Mouse (Mus musculus) kidney, adult 9 months (tissue): ENCODE measurements around the gene Plscr3.
A peak's percentile ranks its signal among the peaks of the same experiment; 100 is the strongest.
"Not testable (repeated sequence)": the region's sequence is repeated elsewhere in the genome, so short reads cannot be mapped to it uniquely, and the experiment has no call there.

Experiments
- DNase-seq: peaks from one replicate; pipeline ENCODE4 v3.0.0; 2022

Gene Plscr3

DNA sequence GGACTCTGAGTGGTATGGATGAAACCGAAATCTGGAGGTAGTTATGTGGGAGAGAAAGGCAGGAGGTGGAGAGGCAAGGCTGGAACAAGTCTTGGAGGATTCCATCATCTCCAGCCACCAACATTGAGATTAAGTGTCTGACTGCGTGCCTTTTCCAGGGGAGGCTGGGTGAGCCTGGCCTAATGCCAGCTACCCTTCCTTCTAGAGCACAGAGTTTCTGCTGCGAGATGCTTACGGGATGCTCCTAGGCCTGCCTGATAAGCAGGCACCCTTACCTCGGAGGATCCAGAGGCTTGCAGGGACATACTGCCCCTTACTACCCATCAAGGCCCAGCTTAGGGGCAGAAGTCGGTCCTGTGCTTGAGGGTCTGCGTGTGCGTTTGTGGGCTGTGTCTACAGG is 12.6 kb upstream of the Plscr3 start:
- DNase-seq = no peak

DNA sequence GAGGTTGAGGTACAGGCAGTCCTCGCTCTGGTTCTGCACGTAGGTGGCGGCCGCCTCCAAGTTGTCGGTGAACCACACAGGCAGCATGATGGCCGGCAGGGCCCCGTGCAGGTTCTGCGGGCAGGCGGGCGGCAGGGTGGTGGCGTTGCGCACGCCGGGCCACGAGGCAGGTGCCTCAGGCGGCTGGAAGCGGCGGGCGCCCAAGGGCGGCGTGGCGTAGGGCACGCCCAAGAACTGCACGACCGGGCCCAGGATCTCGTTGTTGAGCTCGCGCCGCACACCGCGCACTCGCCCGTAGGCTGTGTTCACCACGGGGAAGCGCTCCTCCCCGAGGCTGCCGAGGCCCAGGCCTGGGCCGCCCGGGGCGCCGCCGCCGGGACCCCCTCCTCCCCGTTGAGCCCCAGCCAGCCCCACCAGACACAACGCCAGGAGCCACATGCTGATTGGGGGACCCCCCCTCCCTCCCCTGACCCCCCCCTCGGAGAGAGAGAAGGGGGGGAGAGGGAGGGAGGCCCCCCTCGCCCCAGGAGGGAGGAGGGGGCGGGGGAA is 12.1 kb upstream of the Plscr3 start:
- DNase-seq = peak; percentile 32

DNA sequence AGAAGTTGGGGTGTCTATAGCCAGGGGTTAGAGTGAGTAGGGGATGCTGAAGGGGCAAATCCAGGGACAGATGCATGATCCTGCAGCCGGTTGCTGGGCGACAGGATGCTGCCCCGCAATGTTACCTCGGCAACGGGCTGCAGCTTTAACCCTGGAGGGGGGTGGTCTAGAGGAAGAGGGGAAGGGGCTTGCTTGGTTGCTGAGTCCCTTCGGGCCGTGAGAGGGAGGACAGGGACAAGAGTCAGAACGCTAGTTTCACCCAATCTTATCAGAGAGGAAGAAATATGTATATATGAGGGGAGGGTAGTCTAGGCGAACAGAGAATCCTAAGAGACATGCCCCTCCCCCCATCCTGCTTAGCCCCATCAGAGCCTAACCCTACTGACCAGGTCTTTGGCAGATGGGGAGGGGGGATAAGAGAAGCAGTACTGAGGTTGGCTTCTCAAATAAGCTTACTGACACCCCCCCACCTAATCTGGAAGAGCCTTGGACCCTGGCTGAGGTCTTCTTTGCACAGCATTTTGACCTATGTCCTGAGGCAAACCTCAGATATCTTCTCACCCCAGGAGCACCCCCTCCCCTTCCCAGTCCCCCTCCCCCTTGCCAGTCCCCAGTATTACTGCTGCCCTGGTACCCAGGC is 10.7 kb upstream of the Plscr3 start:
- no peak for DNase-seq

DNA sequence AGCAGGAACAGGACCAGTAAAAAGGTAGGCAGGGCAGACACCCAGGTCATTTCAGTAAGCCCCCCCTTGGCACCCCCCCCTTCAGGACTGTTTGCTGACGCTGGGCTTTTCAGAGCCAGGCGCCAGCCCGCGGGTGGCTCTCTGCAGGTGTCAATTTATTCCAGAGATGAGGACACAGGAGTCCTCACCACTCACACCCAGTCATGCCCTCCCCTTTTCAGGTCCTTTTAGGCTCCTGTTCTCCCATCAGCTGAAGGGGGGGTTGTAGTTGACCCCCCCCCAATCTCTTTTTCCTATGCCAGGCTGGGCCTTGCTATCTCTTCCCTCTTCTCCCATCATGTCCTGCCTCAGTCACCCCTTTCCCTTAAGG is 10.2 kb upstream of the Plscr3 start:
- no peak for DNase-seq

DNA sequence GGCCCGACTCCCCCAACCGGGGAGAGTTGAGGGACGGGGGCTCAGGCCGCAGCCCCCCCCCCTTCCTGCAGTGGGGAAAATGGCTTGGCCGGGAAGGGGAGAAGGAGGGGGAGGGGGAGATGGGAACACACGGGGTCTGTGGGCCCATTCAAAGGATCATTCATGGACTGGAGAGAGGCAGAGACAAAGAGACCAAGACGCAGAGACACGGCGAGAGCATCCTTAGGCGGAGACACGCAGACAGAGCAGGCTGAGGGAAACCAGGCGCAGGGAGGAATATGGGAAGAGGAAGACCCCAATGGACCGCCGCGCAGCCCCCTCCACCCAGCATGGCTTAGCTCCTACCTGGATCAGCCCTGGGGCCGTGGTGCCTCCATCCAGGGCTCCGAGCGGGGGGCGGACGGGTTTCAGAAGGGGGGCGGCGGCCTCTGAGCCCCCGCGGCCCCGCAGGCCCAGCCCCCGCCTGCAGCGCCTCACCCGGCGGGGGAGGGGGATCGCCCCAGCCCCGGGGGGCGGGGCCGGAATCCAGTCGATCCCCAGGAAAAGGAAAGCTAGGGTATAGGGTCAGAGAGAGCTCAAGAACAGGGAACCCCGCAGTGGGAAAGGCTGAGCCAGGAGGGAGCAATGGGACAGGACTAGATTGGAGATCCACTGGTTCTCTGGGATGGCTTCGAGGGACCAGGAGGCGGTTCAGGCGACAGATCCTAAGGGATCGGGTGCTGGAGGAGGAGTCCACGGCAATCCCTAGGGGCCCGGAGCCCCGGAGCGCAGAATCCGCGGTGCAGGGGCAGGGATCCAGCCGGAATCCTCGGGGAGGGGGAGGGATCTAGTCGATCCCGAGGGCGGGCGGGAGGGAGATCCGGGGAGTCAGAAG is 9.2 kb upstream of the Plscr3 start:
- DNase-seq = peak; percentile 30

DNA sequence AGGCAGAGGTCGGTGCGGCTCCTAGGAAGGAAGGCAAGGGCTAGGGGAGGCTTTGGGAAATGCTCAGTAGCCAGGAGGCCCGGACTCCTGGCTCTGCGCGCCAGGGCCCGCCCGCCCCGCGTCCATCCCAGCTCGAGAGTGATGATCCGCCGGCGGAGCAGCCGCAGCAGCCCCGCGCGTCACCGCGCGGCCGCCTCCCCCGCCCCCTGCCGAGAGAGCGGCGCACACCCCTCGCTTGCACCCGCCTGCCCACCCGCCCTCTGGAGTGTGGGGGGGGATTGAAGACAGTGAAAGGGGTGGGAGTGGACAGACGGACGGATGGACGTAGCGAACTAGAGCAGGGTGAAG is 8.6 kb upstream of the Plscr3 start, which contains the start of gene Nlgn2:
Nlgn2 (minus strand) TSS at position 181 of the 348 bp plus-strand sequence.
- no peak for DNase-seq

DNA sequence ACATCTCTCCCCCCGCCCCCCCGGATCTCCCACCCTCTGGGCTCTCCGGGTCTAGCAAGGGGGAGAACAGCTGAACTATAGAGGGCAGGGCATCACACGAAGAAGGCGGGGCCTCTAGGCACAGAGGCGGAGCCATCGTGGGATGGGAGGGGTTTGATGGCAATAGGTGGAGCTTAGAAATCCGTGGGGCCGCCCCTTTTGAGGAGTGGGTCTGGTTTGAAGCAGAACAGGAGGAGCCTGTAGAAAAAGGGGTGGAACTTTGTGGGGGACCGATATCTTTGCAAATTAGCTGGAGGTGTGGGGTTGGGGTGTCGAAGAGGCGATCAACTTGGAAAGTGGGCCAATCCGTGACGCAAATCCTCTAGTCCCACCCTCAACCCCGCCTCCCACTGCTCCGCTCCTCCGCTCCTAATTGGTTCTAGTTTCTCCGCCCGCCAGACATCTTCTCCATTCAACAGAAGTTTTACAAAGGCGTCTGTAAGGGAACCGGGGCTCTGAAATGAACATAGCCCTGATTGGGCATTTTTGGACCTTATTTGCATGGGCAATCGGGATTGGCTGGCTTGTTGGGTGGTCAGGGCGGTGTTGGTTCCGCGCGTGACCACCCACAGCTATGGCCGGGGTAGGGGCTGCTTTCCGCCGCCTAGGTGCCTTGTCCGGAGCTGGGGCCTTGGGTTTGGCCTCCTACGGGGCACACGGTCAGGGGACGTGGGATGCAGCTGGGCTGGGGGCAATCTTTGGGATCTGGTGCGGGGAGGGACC is 8.0 kb upstream of the Plscr3 start, which contains the start of gene Tmem256:
Tmem256 (plus strand) TSS at position 563 of the 762 bp plus-strand sequence.
- peak; percentile 99 for DNase-seq

DNA sequence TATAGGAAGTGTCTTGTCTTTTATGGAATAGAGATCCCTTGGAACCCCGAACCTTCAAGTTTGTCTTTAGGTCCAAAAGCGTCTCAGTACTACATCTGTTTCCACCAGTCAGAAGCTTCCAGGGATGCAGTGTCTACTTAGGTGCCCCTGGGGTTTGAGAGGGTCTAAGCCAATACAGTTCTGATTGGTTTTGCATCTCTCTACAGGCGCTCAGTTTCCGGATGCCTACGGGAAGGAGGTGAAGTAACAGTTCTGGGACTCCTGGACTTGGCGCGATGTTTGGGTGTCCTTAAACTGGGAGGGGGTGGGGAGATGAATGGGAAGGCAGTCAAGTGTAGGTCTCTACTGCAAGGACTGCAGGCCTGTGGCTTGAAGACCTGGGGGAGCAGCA is 7.5 kb upstream of the Plscr3 start:
- no peak for DNase-seq

DNA sequence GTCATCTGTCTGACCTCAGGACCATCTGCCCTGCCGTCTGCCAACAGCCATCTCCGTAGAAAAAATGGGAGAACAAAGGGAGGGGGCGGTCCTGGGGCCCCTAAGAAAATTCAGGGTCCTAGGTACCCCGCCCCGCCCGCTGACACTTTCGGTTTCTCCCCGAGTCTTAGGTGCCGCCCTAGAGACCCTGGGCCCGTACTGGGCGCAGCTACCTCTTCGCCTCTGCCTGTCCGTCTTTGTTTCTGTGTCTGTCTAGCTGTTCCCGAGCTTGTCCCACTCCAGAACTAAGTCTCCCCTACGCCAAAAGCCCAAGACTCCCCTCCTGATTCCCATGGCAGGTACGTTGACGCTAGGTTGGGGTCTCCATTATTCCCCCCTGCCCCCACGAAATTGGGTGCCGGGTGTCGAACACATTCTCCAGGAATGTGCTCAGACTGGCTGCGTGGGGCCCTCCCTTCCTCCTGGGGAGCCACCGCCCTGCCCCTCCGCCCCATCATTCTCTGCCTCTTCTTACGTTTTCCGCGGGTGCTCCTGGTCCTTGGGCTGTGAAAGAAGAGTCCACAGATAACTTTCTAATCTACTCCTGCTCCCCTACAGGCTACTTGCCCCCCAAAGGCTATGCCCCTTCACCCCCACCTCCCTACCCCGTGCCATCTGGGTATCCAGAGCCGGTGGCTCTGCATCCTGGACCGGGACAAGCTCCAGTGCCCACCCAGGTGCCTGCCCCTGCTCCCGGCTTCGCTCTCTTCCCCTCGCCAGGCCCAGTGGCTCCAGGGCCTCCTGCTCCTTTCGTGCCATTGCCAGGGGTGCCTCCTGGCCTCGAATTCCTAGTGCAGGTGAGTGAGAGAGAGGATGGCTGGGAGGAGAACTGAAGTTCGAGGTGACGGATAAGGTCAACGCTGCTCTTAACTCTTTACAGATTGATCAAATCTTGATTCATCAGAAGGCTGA is 837 bp downstream of the Plscr3 start:
- DNase-seq = no peak

DNA sequence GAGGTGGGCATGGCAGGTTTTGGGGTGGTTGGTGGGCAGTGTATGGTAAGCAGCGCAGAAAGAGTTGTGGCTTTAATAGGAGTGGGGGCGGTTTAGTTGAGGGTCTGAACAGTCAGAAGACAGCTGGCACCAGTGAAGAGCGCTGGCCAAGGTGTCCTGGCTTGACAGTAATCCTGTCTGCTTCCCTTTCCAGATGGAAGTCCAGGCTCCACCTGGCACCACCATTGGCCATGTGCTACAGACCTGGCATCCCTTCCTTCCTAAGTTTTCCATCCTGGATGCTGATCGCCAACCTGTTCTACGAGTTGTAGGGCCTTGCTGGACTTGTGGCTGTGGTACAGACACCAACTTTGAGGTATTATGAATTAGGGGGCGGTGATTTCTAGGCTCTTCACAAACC is 1.8 kb downstream of the Plscr3 start:
- no peak for DNase-seq

DNA sequence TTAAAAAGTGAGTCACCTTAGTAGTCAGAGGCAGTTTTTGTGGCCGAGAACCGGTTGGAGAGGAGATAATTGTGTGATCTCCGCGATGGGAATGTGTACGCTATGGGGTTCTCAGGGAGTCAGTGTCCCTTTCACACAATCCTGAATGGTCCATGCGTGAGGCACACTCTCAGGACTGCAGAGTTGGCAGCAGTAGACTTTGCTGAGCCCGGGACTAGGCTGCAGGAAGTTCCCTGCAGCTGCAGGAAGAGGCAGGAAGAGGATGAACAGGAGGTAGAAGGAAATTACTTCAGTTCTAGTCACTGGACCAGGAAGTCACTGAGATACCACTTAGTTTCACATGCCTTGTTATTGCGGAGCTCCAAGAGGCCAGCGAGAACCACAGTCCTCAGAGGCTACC is 3.0 kb downstream of the Plscr3 start:
- DNase-seq = no peak

DNA sequence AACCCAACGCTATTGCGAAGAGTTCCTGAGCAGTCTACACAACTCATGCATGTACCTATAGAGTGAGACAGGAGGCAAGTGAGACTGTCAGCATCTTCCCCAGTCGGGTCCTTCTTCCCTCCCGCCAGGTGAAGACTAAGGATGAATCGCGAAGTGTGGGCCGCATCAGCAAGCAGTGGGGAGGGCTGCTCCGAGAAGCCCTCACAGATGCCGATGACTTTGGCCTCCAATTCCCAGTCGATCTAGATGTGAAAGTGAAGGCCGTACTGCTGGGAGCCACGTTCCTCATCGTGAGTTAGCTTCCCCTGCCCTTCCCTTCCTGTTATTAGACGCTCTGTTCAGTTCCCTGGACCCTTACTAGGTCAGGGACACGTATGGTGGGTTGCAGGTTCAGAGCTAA is 3.7 kb downstream of the Plscr3 start:
- DNase-seq = no peak

DNA sequence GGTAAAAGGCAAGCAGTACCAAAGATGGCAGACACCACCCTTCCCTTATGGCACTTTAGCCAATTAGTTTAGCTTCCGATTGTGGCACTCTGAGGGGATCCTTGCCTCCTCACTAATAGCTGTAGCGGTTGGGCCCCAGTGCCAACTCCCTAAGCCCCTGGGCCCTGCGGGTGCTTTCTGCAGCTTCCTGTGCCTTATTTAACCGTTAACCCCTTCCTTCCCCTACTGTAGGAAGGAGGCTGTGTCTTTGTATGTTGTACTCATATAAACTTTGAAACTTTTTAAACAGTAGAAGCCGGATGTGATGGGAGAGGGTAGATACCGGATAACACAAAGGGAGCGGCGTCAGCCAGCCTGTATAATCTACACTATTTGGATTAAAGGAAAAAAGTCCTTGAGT is 4.6 kb downstream of the Plscr3 start:
- no peak for DNase-seq

DNA sequence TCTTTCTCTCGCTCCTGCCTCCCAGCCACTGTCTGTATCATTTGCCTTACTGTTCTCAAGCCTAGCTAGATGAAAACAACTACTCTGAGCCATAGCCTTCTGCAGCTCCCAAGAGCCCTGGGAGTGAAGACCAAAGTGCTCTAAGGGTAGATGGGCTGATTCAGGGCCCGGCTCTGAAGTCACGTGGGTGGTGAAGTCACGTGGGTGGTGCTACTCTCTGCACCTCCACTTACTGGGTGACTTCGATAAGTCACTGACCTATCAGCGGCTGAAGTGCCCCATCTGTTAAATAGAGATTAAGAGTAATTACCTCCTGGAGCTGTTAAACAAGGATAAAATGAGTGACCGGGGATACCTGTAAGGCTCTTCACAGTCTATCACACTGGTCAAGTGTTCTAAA is 7.8 kb downstream of the Plscr3 start:
- peak; percentile 50 for DNase-seq

DNA sequence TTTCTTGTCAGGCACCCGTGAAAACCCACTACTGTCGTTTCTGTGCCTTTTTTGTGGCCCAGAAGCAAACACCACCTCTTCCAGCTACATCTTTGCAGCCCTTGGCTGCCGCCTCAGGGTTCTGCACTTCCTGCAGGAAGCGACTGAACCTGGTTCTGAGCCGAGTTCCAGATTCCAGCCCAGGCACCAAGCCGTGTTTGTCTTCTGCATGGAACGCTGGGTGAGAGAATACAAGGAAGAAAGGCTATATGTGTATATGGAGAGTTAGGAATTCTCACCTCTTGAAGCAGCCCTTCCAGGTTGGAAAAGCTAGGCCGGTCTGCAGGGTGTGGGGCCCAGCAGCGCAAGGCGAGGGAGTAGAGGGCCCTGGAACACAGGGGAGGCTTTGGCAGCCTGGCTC is 8.5 kb downstream of the Plscr3 start:
- no peak for DNase-seq

DNA sequence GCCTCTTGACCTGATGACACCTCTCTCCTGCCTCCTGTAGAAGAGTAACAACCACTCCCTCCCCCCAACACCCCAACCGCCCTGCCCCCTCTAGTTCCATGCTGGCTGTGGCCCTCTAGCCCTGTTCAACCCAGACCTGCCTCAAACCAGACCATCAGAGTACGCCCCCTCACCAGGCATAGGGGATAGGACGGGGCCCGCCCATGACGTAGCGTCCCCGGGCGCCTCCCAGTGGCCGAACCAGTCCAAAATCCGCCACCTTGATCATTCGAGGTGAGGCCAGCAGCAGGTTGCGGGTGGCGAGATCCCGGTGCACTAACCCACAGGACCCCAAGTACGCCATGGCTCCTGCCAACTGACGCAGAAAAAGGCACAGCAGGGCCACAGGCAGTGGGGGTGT is 9.2 kb downstream of the Plscr3 start:
- peak; percentile 41 for DNase-seq

DNA sequence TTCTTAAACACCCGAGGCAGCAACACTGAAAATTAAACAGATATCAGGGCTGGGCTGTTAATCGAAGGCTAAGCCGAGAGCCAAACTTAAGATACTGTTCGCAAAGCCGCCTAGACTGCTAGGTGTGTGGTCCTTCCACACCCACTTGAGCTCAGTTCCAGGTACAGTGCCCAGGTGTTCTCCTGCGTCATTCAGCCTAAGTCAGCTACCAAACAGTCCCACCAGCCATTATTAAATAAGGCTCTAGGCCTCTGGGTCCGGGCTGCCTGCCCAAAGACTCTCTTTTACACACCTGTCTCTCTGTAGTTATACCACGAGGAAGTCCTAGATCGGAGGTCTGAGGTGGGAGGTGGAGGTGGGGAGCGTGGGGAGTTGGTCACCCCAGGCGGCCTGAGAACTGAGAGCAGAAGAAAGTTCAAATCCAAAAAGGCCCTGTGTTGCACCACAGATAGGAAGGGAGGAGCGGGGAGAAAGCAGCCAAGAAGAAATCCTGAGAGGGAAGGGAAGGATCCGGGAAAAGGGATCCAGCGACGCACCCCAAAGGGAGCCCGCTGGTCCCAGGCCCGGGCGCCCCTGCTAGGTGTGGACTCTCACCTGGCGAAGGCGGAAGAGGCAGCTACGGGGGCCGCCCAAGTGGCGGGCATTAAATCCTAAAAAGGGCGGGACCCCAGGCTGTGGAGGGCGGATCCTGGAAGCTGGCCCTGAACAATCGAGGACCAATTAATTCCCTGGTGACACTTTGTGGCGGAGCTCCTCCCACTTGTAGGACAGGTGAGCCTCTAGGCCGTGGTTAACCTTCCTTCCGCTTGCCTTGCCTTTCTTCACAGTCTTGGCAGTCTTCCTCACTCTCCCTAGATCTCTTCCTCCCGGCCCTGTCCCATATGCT is 12.2 kb downstream of the Plscr3 start, which contains the start of gene Tnk1:
Tnk1 (minus strand) TSS at position 618 of the 886 bp plus-strand sequence.
- DNase-seq = peak; percentile 74

DNA sequence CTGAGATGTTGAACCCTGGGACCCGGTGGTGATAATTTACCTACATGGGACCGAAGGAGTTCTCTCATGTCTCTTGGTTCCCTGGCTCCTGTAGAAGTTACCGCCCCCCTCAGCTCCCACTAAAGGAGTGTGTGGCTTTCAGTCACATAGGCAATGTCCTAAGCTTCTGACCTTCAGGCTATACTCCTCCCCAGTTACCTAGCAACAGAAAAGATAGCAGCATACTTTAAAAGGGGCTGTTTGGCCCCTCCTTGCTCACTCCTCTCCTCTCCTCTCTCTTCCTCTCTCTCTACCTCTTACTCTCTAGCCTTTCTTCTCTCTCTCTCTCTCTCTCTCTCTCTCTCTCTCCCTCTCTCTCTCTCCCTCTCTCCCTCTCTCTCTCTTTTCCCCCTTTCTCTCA is 17.6 kb downstream of the Plscr3 start:
- DNase-seq = not testable (repeated sequence)

DNA sequence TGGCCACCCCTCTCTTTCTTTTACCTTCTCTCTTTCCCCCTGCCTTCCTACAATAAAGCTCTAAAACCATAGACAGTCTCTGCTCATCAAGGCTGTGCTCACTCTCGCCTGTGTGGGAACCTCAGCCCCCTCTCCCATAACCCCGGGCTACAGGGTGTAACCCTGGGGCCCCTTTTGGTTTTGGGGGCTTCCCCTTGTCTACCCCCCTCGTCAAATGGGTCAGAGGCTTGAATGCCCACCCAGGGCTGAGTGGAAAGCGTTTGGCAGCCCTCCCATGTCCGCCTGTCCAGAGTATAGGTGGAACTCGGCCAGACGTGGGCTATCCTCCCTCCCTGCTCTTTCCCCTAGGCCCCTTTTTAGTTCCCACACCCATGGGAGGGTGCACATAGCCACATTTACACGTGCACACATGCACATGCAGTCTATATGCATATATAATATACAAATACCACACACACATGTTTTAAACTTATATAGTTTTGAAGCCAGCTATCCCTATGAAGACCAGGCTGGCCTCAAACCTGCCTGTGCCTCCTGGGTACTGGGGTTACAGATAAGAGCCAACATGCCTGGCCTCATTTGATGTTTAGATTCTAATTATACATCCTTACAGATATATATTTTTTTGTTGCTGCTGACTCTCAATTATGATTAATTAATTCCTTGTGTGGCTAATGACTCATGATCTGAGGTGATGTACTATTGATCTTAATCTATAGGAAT is 18.1 kb downstream of the Plscr3 start:
- no peak for DNase-seq

DNA sequence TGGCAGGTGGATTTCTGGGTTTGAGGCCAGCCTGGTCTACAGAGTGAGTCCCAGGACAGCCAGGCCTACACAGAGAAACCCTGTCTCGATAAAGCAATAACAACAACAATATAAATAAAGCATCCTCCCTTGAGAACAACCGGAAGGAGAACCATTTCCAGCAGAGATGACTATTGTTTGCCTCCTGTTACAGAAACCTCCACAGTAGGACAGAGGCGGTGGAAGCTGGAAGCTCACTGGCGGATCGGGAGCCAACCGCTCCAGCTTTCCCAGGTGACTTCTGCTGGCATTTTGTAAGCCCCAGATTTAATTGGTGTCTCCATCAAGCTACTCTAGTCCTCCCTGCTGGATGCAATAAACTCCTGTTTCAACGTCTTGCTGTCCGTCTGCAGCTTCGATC is 19.4 kb downstream of the Plscr3 start:
- DNase-seq = no peak
